Mouse (Mus musculus): ENCODE measurements at regions not wholly inside any gene's neighbourhood (a gene's known extent, or its start where the extent isn't known, plus 50 kb on each side); places are given as distances from the start of the nearest gene placed in this dataset.

- no peak for DNase-seq (ENCODE audit: low spot score)
Measured at GRCm38 (mm10) chr3:38129167-38129500, 355.5 kb downstream of the Ankrd50 start.

GRCm38 (mm10) chr3:38128486-38129166 lies 356.0 kb downstream of the Ankrd50 start:
- DNase-seq (ENCODE audit: low spot score) = no peak

GRCm38 (mm10) chr3:38116071-38116787 lies 368.4 kb downstream of the Ankrd50 start:
- DNase-seq (ENCODE audit: low spot score) = no peak

GRCm38 (mm10) chr3:38112568-38112967 lies 372.1 kb downstream of the Ankrd50 start:
- no peak for DNase-seq (ENCODE audit: low spot score)

- no peak for DNase-seq (ENCODE audit: low spot score)
Measured at GRCm38 (mm10) chr3:38105022-38105857, 379.4 kb downstream of the Ankrd50 start.

GRCm38 (mm10) chr3:38104418-38104817 lies 380.1 kb upstream of the Gm5148 start:
- no peak for DNase-seq (ENCODE audit: low spot score)

GRCm38 (mm10) chr3:38102985-38103384 lies 378.7 kb upstream of the Gm5148 start:
- DNase-seq (ENCODE audit: low spot score) = no peak

GRCm38 (mm10) chr3:38102181-38102580 lies 377.9 kb upstream of the Gm5148 start:
- no peak for DNase-seq (ENCODE audit: low spot score)

GRCm38 (mm10) chr3:38094370-38094979 lies 370.2 kb upstream of the Gm5148 start:
- no peak for DNase-seq (ENCODE audit: low spot score)

GRCm38 (mm10) chr3:38084548-38084947 lies 360.3 kb upstream of the Gm5148 start:
- DNase-seq (ENCODE audit: low spot score) = no peak

GRCm38 (mm10) chr3:38082386-38082785 lies 358.1 kb upstream of the Gm5148 start:
- DNase-seq (ENCODE audit: low spot score) = no peak

- DNase-seq (ENCODE audit: low spot score) = no peak
Measured at GRCm38 (mm10) chr3:38076835-38077234, 352.5 kb upstream of the Gm5148 start.

GRCm38 (mm10) chr3:38073946-38074345 lies 349.7 kb upstream of the Gm5148 start:
- no peak for DNase-seq (ENCODE audit: low spot score)

- DNase-seq (ENCODE audit: low spot score) = no peak
Measured at GRCm38 (mm10) chr3:38055627-38056026, 331.3 kb upstream of the Gm5148 start.

- DNase-seq (ENCODE audit: low spot score) = no peak
Measured at GRCm38 (mm10) chr3:38052941-38053340, 328.7 kb upstream of the Gm5148 start.

- DNase-seq (ENCODE audit: low spot score) = no peak
Measured at GRCm38 (mm10) chr3:38051748-38052147, 327.5 kb upstream of the Gm5148 start.

- no peak for DNase-seq (ENCODE audit: low spot score)
Measured at GRCm38 (mm10) chr3:38050856-38051255, 326.6 kb upstream of the Gm5148 start.

- no peak for DNase-seq (ENCODE audit: low spot score)
Measured at GRCm38 (mm10) chr3:38050366-38050765, 326.1 kb upstream of the Gm5148 start.

- no peak for DNase-seq (ENCODE audit: low spot score)
Measured at GRCm38 (mm10) chr3:38049290-38049689, 325.0 kb upstream of the Gm5148 start.

- DNase-seq (ENCODE audit: low spot score) = no peak
Measured at GRCm38 (mm10) chr3:38047445-38047844, 323.2 kb upstream of the Gm5148 start.

- DNase-seq (ENCODE audit: low spot score) = no peak
Measured at GRCm38 (mm10) chr3:38046611-38047010, 322.3 kb upstream of the Gm5148 start.

GRCm38 (mm10) chr3:38045989-38046388 lies 321.7 kb upstream of the Gm5148 start:
- no peak for DNase-seq (ENCODE audit: low spot score)

Data from c-Kit-positive CD71-positive TER-119-positive erythroid progenitor cells, embryonic 14.5 days (primary cell).